Mouse (Mus musculus): ENCODE measurements at regions not wholly inside any gene's neighbourhood (a gene's known extent, or its start where the extent isn't known, plus 50 kb on each side); places are given as distances from the start of the nearest gene placed in this dataset.

DNA sequence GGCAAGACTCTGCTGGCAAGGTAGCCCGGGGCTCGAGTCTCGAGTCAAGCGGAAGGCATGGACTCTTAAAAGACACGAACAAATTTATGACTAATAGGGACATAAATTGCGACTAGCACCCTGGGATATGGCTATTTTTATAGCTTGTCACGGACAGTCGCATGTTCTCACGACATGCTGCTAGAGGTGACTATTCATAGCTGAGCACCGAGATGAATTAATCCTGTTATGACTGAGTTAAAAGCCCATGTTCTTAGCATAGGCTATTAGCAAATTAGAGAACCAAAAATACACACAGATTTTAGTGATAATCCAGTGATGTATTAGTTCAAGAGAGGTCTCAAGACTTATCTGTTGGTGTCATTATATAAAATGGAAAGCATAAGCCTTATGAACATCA is 539.2 kb downstream of the Gm19410 start:
- DNase-seq (ENCODE audit: low read depth) = no peak

GRCm38 (mm10) chr8:36306336-36306735 is 540.7 kb downstream of the Gm19410 start:
- DNase-seq (ENCODE audit: low read depth) = no peak

DNA sequence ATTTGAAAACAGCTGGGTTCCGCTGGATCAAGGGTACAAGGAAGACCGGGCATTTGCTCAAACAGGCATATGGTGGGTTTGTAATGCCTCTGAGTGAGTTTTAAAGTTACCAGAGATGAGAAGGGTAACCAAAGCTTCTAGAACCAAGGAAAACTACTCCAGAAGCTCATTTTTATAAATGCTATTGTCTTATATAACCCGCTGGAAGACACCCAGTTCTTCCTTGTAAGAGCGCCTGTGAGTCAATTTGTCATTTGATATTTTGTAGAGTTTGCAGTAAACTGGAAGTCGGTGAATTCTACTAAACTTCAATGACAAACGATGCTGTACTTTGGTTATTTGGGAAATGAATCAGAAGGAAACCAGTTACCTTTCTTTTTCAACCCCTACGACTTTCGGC is 541.9 kb downstream of the Gm19410 start:
- DNase-seq (ENCODE audit: low read depth) = no peak

- no peak for DNase-seq (ENCODE audit: low read depth)
Measured at GRCm38 (mm10) chr8:36308056-36308455, 542.5 kb downstream of the Gm19410 start.

DNA sequence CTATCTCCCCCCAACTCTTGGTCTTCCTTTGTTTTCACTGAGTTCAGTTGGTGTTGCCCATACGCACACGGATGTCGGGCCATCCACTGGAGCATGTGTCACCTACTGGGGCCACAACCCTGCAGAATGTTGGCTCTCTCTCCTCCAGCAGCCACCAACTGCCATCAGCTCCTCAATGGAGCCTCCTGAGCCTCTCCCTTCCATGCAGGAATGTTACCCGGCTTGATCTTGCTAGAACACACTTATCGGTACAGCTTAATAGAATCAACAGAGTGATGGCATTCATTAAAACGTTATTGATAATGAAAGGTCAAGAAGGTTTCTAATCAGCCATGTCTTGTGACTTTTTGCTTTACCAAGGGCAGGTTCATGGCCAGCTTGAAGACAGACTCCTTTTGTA is 543.7 kb downstream of the Gm19410 start:
- no peak for DNase-seq (ENCODE audit: low read depth)

GRCm38 (mm10) chr8:36309952-36310351 is 544.4 kb downstream of the Gm19410 start:
- no peak for DNase-seq (ENCODE audit: low read depth)

DNA sequence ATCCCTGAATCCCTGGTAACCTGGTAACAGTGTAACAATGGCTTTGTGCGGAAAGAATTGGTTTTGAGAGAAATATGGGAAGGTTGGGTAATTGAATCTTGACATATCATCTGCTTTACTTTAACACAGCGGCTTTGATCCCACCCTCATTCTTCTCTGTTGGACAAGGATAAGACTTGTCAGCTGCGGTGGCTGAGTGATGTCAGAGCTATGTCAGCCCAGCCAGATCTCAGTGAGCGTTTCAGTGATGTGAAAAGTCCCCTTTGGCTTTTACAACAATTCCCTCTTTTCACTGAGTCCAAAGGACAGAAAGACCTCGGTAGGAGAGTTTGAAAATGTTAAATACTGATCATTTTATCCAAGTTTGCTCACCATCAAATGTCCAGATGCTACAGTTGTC is 546.1 kb downstream of the Gm19410 start:
- no peak for DNase-seq (ENCODE audit: low read depth)

DNA sequence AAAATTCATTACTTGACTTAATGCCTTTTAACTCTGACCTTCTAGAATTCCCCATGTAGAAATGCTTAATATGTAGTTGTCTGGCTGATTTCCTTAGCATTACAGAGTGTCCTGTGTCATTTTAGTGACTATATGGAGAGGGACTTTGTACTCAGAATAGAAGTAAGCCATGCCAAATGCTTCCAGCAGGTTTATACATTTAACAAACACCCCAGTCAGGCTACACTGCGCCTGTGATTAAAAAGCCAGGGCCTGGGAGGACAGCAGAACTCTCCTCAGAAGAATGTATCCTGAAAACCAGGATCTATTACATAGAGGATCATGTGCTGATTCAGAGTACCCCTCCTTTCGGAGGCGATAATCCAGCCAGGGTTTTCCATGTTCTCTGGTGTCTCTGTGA is 547.4 kb downstream of the Gm19410 start:
- no peak for DNase-seq (ENCODE audit: low read depth)

DNA sequence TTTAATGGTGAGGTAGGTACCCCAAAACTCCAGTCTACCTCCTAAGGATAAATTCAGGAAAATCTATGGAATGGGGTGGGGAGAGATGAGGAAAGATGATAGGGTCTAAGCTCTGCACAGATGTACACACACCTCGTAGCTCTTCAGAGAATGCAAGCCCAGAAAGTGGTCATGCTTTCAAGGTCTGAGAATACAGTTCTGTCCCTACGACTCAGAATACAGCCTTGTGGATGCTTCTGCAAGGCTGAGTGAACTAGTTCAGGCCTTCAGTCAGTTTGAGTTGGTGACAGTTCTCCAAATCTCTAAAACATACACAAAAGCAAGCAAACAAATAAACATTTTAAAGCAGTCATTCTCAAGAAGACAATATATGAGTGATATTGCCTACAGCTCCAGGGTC is 552.8 kb downstream of the Gm19410 start:
- DNase-seq (ENCODE audit: low read depth) = no peak

- DNase-seq (ENCODE audit: low read depth) = no peak
Measured at GRCm38 (mm10) chr8:36318884-36319283, 553.3 kb downstream of the Gm19410 start.

- peak; percentile 14 for DNase-seq (ENCODE audit: low read depth)
Measured at GRCm38 (mm10) chr8:36319314-36319959, 553.8 kb downstream of the Gm19410 start.

DNA sequence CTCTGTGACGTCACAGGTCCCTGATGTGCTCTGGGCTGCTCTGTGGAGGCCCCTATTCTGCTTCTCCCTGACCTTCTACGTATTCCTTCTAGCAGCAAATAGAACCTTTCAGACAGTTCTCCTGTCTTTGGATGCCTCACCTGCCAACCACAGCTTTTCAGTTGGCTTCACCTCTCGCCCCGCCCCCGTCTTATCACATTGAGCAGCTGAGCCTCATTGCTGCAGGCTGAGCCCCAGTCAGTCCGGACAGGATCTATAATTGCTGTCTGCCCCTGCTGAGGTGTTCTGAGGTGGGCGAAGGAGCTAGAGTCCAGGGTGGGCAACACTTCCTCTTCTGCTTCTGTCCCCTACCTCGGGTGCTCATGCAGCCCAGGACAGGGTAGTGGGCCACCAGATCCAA is 556.5 kb downstream of the Gm19410 start:
- no peak for DNase-seq (ENCODE audit: low read depth)

- no peak for DNase-seq (ENCODE audit: low read depth)
Measured at GRCm38 (mm10) chr8:36322578-36322977, 557.0 kb downstream of the Gm19410 start.

DNA sequence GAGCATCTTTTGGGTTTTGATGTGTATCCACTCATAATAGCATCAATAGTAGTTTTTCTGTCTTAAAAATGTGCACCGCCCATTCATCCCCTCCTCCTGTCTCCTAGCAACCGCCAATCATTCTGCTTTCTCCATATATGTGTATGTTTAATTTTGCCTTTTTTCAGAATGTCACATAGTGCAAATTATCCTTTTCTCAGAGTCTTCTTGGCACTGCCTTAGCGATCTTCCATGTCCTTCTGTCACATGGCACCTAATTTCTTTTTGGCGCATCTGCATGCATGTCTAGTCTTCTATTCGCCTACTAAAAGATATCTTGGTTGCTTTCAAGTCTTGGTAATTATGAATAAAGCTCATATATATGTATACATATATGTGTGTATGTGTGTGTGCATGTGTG is 573.0 kb downstream of the Gm19410 start:
- no peak for DNase-seq (ENCODE audit: low read depth)

GRCm38 (mm10) chr8:36339449-36339848 is 573.9 kb downstream of the Gm19410 start:
- no peak for DNase-seq (ENCODE audit: low read depth)

DNA sequence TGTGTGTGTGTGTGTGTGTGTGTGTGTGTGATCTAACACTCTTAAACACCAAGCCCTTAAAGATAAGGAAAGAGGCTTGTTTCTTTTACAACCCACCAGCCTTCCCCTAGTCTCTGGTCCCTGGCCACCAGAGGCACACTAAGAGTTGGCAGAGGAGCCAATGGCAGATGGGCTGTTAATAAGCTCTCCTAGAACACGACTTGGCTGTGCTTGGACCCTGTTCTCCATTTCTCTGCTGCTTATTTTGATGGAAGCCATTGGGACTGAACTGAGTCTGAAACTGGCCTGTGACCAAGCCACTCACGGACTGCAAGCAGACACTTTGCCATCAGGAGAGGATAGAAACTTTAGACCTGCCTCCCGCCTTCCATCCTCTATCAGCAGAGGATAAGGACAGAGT is 574.9 kb downstream of the Gm19410 start:
- no peak for DNase-seq (ENCODE audit: low read depth)

- no peak for DNase-seq (ENCODE audit: low read depth)
Measured at GRCm38 (mm10) chr8:36341965-36342364, 576.4 kb downstream of the Gm19410 start.

- no peak for DNase-seq (ENCODE audit: low read depth)
Measured at GRCm38 (mm10) chr8:36342650-36343049, 577.1 kb downstream of the Gm19410 start.

GRCm38 (mm10) chr8:36346682-36347324 is 581.2 kb downstream of the Gm19410 start:
- DNase-seq (ENCODE audit: low read depth) = peak; percentile 91

- DNase-seq (ENCODE audit: low read depth) = no peak
Measured at GRCm38 (mm10) chr8:36348067-36348466, 582.5 kb downstream of the Gm19410 start.

DNA sequence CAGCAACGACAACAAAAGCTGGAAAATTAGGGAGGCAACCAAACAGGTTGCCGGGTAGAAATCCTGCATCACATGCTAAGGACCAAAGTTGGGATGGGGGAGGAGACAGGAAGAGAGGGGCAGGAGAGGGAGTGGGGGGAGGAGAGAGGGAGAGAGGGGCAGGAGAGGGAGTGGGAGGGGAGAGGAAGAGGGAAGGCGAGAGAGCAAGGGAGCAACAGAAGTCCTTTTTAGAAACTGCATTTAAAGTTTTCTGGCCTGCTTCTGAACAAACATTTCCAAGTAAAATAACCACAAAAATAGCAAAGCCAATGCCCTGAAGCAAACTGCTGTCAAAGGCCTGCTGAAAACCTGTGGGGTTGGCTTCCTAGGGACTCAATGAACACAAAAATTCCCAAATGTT is 589.3 kb downstream of the Gm19410 start:
- DNase-seq (ENCODE audit: low read depth) = no peak

- DNase-seq (ENCODE audit: low read depth) = peak; percentile 45
Measured at GRCm38 (mm10) chr8:36358998-36359397, 593.4 kb downstream of the Gm19410 start.

- peak; percentile 76 for DNase-seq (ENCODE audit: low read depth)
Measured at GRCm38 (mm10) chr8:36361255-36361654, 595.7 kb downstream of the Gm19410 start.

DNA sequence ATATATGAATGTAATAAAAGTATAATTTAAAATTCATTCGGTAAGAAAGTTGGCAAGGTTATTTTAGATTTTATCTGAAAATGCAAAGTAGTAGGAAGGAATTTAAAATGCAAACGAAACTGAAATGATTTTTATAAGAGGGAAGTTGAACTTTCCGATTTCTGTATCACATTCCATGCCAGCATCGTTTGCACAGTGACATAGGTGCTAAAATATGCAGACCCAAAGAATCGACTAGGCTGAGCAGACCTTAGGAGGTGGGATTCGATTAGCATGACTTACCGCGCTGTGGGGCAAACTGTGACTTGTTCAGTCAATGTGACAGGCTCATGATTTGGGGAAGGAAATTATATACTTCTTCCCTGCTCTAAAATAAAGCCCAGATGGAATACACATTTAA is 596.2 kb downstream of the Gm19410 start:
- no peak for DNase-seq (ENCODE audit: low read depth)
